In genomic region chr10:85571456-85571855, GRCm38 (mm10) we compare ENCODE assay signal across 27 mouse cellular contexts.
"Had no signal": no experiment of that assay in that cellular context is flagged by ENCODE, and none has a peak within 500 bp of the region (broad histone marks: within the 10 kb centered on the region; RNA-seq: fewer than 3 reads in every experiment).

No protein-coding gene starts in this region.

- H3K4me3 ChIP-seq: heart, adult 2 months; heart, embryonic 13.5 days; heart, embryonic 15.5 days; hindbrain, embryonic 13.5 days; hindbrain, embryonic 15.5 days; kidney, embryonic 15.5 days; limb, embryonic 12.5 days; liver, embryonic 13.5 days; liver, embryonic 15.5 days had no signal

- H3K27me3 ChIP-seq: heart, embryonic 13.5 days; heart, embryonic 15.5 days; hindbrain, embryonic 13.5 days; hindbrain, embryonic 15.5 days; kidney, embryonic 15.5 days; limb, embryonic 12.5 days; liver, embryonic 13.5 days; liver, embryonic 15.5 days had no signal

- H3K4me1 ChIP-seq: heart, embryonic 13.5 days; heart, embryonic 15.5 days; hindbrain, embryonic 13.5 days; hindbrain, embryonic 15.5 days; kidney, embryonic 15.5 days; limb, embryonic 12.5 days; liver, embryonic 13.5 days; liver, embryonic 15.5 days had no signal

- H3K27ac ChIP-seq: heart, adult 2 months; heart, embryonic 13.5 days; heart, embryonic 15.5 days; hindbrain, embryonic 13.5 days; hindbrain, embryonic 15.5 days; hindbrain, postnatal 0 days; kidney, embryonic 15.5 days; kidney, postnatal 0 days; limb, embryonic 12.5 days; liver, embryonic 13.5 days; liver, embryonic 15.5 days had no signal

- DNase-seq: gastrocnemius, postnatal 14 days; gastrocnemius, postnatal 36 days; heart, adult 2 months; heart, postnatal 14 days; heart, postnatal 36 days; kidney, adult 11 months; kidney, adult 2 months; kidney, adult 9 months; kidney, postnatal 14 days; kidney, postnatal 36 days; layer of hippocampus, adult 9-11 months; layer of hippocampus, postnatal 36 days; left cerebral cortex, postnatal 4 days; liver; liver, embryonic 13.5 days had no signal

- H3K4me2 ChIP-seq: heart, embryonic 11.5 days; heart, embryonic 13.5 days; heart, embryonic 15.5 days; hindbrain, embryonic 13.5 days; hindbrain, embryonic 15.5 days; kidney, embryonic 15.5 days; limb, embryonic 12.5 days; liver, embryonic 11.5 days; liver, embryonic 13.5 days; liver, embryonic 15.5 days had no signal

- ATAC-seq: hindbrain, postnatal 0 days; intestine, embryonic 16.5 days had no signal

- H3K9me3 ChIP-seq: heart, embryonic 13.5 days; heart, embryonic 15.5 days; kidney, embryonic 15.5 days; liver, embryonic 13.5 days; liver, embryonic 15.5 days had no signal

- H3K9ac ChIP-seq: heart, embryonic 13.5 days; heart, embryonic 15.5 days; hindbrain, embryonic 13.5 days; hindbrain, embryonic 15.5 days; kidney, embryonic 15.5 days; limb, embryonic 12.5 days; liver, embryonic 13.5 days; liver, embryonic 15.5 days had no signal

- H3K36me3 ChIP-seq: heart, embryonic 13.5 days; heart, embryonic 15.5 days; hindbrain, embryonic 13.5 days; hindbrain, embryonic 15.5 days; kidney, embryonic 15.5 days; limb, embryonic 12.5 days; liver, embryonic 13.5 days; liver, embryonic 15.5 days had no signal
